Mouse (Mus musculus) bone marrow, adult 2 months (tissue): ENCODE results near the gene Efna5. TPM values are rescaled to one million over a fixed set of nuclear protein-coding genes. Genes with fewer than 3 reads are reported as not detected.

Source experiments
- H3K27ac ChIP-seq: fragments of 200-500 bp; 2 replicates; pipeline ENCODE4 v1.5.1; 2012; ENCODE audit warnings: low read depth, mild to moderate bottlenecking, control low read depth, inconsistent platforms, low read length; ENCODE audit not compliant: control insufficient read depth, poor library complexity, insufficient read depth
- H3K4me1 ChIP-seq: fragments of 200-500 bp; 2 replicates; pipeline ENCODE4 v1.6.1; 2011; ENCODE audit warnings: low read length; ENCODE audit not compliant: control insufficient read depth, insufficient read depth
- H3K4me3 ChIP-seq: fragments of 200-500 bp; replicated peaks from 2 replicates; pipeline ENCODE3; 2011; ENCODE audit warnings: mild to moderate bottlenecking, low read depth, low read length, control low read depth; ENCODE audit not compliant: control insufficient read depth
- CTCF ChIP-seq: fragments of 200-500 bp; IDR thresholded peaks from 2 replicates; pipeline ENCODE4 v1.5.1; 2011; ENCODE audit warnings: low read length, control low read depth; ENCODE audit not compliant: control insufficient read depth, insufficient read depth
- POLR2A ChIP-seq: fragments of 200-500 bp; IDR thresholded peaks from 2 replicates; pipeline ENCODE4 v1.6.1; 2011; ENCODE audit warnings: low read depth, mild to moderate bottlenecking, control low read depth, low read length, borderline replicate concordance; ENCODE audit not compliant: control insufficient read depth
- WGBS: fragments of 180-500 bp; shearing (Covaris S2); methylation state at CpG from one replicate; pipeline ENCODE4 v1.1.7; 2018; 5-methylcytosine and 5-hydroxymethylcytosine counted together
- polyA plus RNA-seq: library from polyadenylated mRNA; stranded (reverse); fragments of >200 nt; gene quantifications from 2 replicates; pipeline ENCODE4 v1.2.4, GENCODE M21; 2011; ENCODE audit warnings: low replicate concordance; ENCODE audit not compliant: missing spikeins, insufficient read depth, insufficient read length

The Efna5 gene
- polyA plus RNA-seq, 1 experiment: 2.1 TPM

GRCm38 (mm10) chr17:62881791-62882725 lies 941 bp upstream of the Efna5 start:
- no peak overlapping the region for H3K27ac ChIP-seq
- no peaks in the 10 kb centered on the region for H3K4me1 ChIP-seq
- H3K4me3 ChIP-seq: peak overlapping the region; percentile 2
- TF ChIP-seq POLR2A: no peak
- TF ChIP-seq CTCF: no peak
- under 1% methylated on average over 58 of the region's 58 CpGs for WGBS

GRCm38 (mm10) chr17:62880311-62881175 lies 574 bp downstream of the Efna5 start:
- WGBS: 2% methylated on average over 82 of the region's 82 CpGs
- no peak overlapping the region; the same call in 1 of the 2 replicates for H3K27ac ChIP-seq
- H3K4me1 ChIP-seq: no peaks in the 10 kb centered on the region
- H3K4me3 ChIP-seq: peak overlapping the region; percentile 2
- TF ChIP-seq POLR2A (no peak), CTCF (no peak)

GRCm38 (mm10) chr17:62879526-62880310 lies 1.4 kb downstream of the Efna5 start:
- 4% methylated on average over 45 of the region's 45 CpGs for WGBS
- TF ChIP-seq POLR2A (no peak), CTCF (no peak)

DNA sequence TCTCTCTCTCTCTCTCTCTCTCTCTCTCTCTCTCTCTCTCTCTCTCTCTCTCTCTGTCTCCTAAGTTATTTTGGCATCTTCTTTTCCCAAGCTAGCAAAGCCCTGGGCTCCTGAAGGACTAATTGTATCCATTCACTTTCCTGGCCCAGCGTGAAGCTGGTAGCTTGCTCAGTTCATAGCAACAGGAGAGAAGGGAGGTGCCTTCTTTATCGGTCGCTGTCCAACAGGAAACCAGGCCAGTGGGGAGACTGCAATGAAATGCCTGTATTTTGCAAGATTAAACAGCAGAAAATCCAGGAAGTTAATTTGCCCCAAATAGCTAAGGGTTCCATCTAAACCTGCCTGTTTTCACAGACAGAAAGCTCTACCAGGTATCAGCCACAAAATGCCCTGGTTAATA lies 5.4 kb downstream of the Efna5 start:
- no peak overlapping the region for H3K4me3 ChIP-seq
- no peak overlapping the region for H3K27ac ChIP-seq
- no peak for TF ChIP-seq CTCF
- no peak for TF ChIP-seq POLR2A
- H3K4me1 ChIP-seq: no peaks in the 10 kb centered on the region
- WGBS: 7% methylated on average over 3 of the region's 3 CpGs

More at GRCm38 (mm10) chr17:62879526-62880310, 1.4 kb downstream of the Efna5 start:
- Histone ChIP-seq H3K4me1 (no peaks in the 10 kb centered on the region), H3K4me3 (no peak overlapping the region), H3K27ac (no peak overlapping the region; the same call in 1 of the 2 replicates)

DNA sequence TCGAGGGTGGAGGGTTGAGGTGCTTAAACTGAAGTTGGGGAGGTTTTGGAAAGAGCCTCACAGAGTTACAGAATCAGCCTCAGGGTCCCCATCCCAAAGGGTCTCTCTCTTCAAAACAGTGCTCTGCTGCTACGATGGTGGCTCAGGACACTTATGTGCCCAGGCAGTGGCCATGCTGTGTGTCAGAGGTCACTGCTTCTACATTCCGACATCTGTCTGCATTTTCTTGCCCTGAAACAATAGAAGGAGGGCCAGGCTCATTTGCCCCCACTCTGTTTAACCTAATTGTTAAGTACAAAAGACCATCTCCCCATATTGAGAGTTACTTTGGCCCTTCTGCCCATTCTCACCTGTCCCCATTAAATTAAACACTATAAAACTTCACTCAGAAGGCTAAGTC lies 9.2 kb downstream of the Efna5 start:
- H3K4me3 ChIP-seq: no peak overlapping the region
- WGBS: 71% methylated on average over 3 of the region's 3 CpGs
- H3K4me1 ChIP-seq: no peaks in the 10 kb centered on the region
- no peak for TF ChIP-seq CTCF
- TF ChIP-seq POLR2A: no peak
- no peak overlapping the region for H3K27ac ChIP-seq

DNA sequence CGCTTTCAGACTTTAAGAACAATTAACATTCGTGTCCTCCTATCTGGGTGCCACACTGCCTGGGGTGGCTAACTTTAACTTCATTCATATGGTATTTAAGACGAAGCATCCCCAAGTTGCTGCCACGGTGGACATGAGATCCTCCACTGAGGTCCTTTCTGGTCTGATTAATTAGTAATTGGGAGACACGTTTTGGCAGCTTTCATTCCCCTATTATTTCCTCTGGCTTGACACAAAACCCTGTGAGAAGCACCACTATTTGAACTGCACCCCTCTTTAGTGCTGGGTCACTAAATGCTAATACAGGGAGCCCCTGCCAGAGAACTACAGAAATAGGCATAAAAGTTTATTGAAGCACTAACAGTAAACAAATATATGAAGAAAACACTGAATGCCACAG lies 9.9 kb downstream of the Efna5 start:
- 78% methylated on average over 5 of the region's 5 CpGs for WGBS
- TF ChIP-seq CTCF (no peak), POLR2A (no peak)
- no peak overlapping the region for H3K27ac ChIP-seq
- no peaks in the 10 kb centered on the region for H3K4me1 ChIP-seq
- no peak overlapping the region for H3K4me3 ChIP-seq

- 83% methylated on average over 5 of the region's 5 CpGs for WGBS
Measured at GRCm38 (mm10) chr17:62870446-62870845, 10.7 kb downstream of the Efna5 start.

DNA sequence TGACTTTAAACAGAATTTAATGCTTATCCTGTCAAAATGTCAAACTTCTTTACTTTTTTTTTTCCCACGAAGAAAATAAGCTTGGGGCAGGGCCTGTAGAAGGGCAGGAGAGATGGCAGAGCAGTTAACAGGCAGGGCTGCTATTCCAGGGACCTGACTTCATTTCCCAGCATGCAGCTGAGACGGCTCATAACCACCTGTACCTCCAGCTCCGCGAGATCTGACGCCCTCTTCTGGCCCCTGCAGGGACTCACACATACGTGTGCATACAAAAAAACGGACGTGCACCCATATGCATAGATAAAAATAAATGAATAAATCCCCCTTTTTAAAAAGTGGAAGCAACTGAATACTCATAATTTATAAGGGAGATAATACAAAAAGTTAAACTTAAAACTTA lies 16.2 kb downstream of the Efna5 start:
- TF ChIP-seq CTCF (no peak), POLR2A (no peak)
- Histone ChIP-seq H3K4me3 (no peak overlapping the region), H3K27ac (no peak overlapping the region), H3K4me1 (no peaks in the 10 kb centered on the region; the same call in 1 of the 2 replicates)
- WGBS: 78% methylated on average over 8 of the region's 8 CpGs

More at GRCm38 (mm10) chr17:62870446-62870845, 10.7 kb downstream of the Efna5 start:
- Histone ChIP-seq H3K27ac (no peak overlapping the region), H3K4me3 (no peak overlapping the region), H3K4me1 (no peaks in the 10 kb centered on the region)
- TF ChIP-seq CTCF: no peak
- TF ChIP-seq POLR2A: no peak
